Mouse (Mus musculus) ovary, adult 18-20 months (tissue): ENCODE results near the gene Slc36a3.
"Not testable (repeated sequence)": the region's sequence is repeated elsewhere in the genome, so short reads cannot be mapped to it uniquely, and the experiment has no call there.

Experiments used
- DNase-seq: peaks from one replicate; pipeline ENCODE4 v3.0.0; 2022; ENCODE audit warnings: low spot score, mixed read lengths

The Slc36a3 gene

DNA sequence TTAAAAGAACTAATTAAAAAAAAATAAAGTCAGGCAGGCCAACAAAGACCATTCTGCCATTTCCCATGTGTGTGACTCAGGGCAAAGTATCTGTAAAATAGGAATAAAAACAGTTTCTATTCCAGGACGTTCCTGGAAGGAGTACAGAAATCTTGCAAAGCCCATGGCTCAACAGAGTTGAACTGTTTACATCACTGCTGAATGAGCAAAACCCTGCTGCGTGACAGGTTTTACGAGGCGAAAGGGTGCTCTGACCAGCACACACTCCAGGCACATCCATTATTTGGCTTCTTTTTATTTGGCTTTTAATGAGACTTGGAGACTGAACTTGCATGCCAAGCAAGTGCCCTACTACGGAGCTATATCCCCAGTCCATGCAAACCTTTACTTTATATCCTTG lies 7.5 kb downstream of the Slc36a3 start:
- DNase-seq: no peak

DNA sequence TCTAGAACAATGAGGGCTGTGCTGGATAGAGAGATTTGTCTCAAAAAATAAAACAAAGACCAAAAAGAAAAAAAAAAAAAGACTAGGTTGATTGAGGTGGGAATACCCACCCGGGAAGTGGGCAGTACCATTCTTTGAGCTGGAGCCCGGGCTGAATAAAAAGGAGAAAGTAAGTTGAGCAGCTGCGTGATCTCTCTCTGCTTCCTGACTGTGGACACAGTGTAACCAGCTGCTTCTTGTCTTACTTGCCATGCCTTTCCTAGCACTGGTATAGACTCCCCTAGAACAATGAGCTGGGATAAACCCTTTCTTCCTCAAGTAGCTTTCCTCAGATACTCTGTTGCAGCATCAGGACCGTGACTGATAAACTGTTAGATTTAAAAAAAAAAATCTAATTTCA lies 10.0 kb downstream of the Slc36a3 start:
- DNase-seq: no peak

DNA sequence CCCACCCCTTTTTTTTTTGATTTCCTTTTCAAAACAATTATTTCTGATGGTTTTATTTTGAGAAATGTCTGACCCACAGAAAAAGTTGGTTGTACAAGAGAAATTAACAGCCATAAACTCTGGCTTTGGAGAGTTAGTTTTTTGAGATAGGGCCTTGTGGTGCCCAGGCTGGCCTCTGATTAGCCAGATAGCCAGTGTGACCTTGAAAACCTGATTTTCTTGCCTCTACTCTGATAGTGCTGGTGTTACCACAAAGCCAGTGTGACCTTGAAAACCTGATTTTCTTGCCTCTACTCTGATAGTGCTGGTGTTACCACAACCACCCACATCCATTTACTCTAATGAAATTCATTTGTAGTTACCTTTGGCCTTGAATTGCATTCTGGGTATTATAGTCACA lies 13.9 kb downstream of the Slc36a3 start:
- no peak for DNase-seq

DNA sequence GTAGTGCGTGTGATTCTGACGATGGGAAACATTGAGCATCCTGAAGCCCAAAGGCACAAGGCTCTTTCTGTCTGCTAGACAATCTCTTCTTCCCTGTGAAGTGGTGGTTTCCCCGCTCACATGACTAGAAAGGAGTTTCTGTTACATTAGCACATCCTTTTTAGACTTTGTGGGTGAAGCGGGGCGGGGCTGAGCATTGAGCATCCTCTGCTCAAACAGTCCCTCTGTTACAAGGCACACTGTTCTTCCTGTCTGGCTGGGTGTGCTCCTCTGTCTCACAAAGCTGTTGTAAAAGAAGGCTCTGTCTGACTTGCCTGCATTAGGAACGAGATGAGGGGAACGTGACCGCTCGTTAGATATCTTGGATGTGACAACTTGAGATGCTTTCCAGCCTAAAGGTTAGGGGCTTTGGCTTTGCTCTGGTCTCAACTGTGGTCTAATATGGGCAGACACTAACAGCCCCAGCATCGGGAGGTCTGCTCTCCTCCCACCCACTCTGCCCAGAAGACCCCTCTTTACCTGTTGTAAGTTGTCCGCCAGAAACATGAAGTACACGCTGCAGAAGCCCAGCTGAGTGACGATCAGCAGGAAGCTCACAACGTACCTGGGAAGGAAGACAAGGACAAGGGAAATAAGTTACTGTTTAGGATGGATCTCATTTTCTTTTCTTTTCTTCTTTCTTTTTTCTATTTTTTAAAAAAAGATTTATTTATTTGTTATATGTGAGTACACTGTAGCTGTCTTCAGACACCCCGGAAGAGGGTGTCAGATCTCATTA lies 14.5 kb downstream of the Slc36a3 start:
- DNase-seq: no peak

DNA sequence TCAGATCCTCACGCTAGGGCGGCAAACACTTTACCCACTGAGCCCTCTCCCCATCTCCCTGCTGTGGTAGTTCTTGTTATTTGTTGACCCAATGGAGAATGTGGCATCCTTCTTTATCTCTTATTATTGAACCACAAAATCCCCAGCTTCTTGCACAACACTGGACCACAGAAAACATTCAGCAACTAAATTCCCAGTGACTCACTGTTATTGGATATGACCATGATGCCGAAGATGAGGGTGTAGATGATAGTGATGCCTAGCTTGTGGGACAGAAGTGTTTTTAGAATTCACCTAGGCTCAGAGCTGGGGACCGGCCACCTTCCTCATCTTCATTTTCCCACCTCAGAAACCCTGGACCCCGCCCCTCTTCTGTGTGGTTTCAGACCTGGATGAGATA lies 16.6 kb downstream of the Slc36a3 start:
- DNase-seq: no peak

DNA sequence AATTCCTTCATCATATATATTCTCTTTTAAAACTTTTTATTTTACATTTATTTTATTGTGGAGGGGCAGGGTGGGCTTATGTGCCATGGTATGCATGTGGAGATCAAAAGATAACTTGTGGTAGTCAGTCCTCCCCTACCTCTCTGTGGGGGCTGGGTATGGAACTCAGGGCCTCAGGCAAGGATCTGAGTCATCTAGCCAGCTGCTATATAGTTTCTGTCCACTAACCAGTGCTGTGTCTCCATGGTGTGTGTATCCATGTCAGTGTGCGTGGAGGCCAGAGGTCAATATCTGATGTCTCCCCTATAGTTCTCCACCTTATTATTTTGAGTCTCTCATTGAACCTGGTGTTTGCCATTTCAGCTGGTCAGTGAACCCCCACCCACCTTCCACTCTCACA lies 17.1 kb downstream of the Slc36a3 start:
- no peak for DNase-seq

DNA sequence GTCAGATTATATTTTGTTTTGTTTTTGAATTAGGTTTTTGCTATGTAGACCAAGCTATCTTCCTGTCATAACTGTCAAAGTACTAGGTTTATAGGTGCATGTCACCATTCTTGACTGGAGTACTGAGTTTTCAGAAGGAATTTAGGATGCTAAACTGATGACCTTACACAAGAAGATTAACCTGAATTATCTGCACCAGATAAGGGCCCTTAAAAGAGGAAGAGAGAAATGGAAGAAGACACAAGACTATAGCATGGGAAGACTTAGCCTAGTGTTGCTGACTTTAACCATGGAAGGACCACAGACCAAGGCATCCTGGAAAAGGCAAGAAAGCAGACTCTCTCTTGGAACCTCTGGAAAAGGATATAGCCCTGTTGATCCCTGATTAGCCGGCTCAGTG lies 18.3 kb downstream of the Slc36a3 start:
- DNase-seq: no peak

DNA sequence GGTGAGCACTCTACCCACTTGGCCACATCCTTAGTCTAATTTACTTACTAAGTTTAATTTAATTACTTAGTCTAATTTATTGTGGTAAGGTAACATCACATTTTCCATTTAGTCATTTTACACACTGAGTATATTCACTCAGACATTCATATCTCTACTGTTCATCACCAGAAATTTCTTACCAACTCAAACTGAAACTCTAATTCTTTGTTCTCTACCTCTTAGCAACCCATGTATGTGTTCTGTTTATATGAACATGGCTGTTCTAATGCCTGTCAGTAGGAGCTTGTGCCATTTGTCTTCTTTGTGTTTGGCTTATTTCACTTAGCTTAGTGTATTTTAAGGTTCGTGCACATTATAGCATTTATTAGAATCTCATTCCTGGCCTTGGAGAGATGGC lies 19.6 kb downstream of the Slc36a3 start:
- DNase-seq: no peak

DNA sequence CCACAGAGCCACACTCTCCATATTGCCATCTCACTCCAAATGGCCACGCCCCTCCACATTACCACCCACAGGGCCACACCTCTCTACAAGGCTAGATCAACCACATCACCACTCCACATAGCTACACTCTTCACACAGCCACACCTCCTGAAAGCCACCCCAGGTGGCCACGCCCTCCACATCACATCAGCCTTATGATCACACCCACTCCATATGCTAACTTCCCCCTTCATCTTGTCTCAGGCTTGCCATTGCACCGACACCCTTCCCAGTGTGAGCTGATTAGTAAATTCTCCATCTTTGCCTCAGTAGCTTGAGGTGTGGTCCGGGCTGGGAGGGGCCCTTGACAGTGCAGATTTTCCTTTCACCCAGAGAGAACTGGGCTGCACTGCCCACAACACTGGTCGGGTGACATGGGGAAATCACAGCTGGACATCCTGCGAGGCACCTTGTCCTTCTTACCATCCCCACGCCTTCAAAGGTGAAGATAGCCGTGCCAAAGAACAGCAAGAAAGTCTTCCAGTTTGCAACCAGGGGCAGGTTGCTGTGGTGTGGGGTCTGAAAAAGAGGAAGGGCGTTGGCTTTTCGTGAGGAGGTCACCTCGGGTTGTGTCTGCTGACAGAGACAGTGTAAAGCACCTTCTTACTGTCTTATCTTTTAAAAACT lies 20.3 kb downstream of the Slc36a3 start:
- no peak for DNase-seq

DNA sequence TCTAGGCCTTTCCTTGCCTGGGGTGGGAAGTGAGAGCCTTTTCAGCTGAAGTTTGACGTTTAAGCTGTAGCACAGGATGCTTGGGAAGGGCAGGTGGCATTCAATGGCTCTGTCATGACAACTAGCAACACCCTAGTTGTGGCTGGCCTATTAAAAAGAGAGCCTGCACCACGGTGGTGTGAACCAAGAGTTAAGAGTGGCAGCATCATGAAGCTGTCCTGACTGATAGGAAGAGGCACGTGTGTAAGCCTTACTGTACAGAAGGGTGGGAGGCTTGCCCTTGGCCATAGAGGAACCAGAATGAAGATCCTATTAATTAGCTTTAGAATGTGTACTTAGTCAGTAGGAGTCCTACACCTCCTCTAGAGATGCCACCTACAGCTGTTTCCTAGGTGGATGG lies 23.1 kb downstream of the Slc36a3 start:
- DNase-seq: no peak

DNA sequence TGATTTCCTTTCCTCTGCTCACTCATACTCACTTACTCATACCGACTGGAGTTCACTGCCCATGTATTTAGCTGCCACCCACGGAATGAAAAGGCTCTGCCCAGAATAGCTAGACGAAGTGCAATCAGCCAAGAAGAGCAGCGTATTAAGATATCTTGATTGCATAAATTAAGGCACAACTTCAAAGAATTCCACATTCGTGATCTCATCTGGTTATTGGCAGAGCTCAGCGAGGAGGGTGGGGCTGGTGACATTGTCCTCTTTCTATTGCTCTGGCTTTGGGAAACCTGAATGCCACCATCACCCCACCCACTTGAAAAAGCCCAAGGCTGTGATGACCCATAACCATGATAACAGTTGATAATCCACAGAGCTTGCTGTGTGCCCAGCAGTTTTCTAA lies 23.6 kb downstream of the Slc36a3 start:
- DNase-seq: peak; percentile 45

DNA sequence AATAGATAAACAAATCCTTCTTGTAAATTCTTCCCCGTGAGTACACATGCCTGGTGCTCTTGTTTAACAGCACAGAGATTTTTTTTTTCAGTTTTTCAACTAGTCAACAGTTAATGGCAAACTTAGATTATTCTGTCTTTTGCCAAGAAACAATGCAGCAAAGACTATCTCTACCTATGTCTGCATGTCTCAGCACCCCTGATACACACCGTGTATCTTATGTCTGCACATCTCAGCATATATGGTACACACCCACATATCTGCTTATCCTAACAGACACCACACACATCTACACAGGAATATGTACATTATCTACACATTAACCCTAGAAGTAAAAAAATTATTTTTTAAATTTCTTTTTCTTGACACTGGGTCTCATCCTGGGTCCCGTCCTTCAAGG lies 24.8 kb downstream of the Slc36a3 start:
- no peak for DNase-seq

DNA sequence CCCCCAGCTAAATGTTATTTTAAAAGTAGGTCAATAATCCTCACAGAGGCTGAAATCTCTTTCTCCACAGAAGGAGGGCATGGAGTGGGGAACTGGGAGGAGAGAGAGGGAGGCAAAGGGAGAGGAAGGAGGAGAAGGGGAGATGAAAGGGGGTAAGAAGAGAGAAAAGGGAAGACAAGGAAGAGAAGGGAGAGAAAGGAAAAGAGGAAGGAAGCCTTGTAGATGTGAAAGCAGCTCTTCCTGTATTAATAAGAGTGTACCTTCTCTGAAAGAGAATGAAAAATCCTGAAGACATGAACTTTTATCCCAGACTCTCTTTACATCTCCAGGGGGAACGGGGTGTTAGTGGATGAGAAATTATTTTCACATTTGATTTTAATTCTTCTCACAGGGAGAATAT lies 30.1 kb downstream of the Slc36a3 start:
- no peak for DNase-seq

DNA sequence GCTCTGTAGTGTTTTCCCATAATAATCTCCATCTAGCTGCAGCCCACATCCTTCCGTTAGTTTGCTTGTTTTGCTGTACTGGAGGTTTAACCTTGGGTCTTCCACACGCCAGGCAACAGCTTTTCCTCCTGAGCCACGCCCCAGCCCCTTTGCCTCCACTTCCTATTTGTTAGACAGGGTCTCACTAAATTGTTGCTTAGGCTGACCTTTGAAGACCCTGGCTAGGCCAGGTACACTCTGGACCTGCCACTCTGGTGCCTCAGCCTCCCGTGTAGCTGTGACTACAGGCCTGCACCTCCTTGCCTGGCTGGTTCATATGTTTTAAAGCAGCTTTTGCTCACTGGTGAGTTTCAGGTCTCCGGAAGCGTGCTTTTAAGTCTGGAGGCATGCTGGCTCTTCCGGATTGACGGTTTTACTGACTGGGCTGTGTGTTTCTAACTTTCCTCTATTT lies 30.7 kb downstream of the Slc36a3 start:
- no peak for DNase-seq

DNA sequence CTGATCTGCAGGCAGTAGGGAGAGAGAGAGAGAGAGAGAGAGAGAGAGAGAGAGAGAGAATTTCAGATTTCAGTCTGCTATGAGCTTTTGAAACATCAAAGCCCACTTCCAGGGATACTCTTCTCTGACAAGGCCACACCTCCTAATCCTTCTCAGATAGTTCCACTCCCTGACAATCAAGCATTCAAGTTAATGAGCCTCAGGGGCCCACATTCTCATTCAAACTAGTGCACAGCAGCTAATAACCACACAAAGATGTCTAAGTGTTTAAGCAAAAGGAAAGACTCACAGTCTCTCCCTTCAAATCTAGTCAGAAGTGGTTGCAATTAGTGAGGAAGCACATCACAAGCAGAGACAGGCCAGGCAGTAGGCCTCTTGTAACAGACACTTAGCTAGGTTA lies 31.2 kb downstream of the Slc36a3 start:
- no peak for DNase-seq

DNA sequence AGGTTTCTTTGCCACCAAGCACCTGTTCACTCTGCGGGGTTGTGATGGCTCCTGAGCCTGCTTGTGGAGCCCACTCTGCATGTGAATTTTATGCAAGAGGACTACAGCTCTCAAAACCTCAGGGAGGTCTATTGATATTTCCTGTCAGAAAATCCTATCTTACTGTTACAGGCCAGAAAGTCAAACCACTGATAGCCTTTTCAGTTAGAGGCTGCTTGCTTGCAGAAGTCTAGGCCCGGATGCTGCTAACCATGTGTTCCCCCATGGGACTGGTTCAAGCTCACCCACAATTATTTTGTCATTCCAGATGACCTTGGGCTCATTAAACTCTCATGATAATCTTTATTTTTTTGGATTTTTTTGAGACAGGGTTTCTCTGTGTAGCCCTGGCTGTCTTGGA lies 34.5 kb downstream of the Slc36a3 start:
- DNase-seq: no peak

DNA sequence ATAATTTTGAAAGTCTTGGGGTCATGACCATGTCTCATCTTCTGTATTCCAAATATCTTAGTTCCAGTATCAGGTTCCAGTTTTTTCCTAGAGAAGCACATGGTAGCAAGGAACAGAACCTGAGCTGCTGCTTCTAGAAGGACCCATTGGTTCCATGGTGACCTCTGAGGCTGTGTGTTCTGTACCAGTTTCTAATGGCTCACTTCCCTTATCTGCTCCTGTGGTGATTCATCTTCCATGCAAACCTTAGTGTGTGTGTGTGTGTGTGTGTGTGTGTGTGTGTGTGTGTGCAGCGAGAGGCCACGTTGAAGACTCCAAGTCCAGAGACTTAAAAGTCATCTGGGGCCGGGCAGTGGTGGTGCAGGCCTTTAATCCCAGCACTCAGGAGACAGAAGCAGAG lies 35.5 kb downstream of the Slc36a3 start:
- no peak for DNase-seq

DNA sequence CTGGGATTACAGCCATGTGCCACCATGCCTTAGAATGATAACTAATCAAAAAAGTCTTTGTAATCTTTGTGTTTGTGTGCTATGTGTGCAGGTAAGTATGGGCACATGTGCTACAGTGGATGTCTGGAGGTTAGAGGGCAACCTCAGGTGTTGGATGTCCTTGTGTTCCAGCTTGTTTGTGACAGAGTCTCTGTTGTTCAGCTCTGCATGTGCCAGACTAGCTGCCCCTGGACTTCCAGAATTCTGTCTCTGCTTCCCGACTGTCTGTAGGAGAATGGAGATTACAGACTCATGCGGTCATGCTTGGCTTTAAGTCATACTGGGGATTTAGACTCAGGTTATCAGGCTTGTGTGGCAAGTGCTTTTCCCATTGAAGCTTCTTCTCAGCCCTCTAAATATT lies 37.2 kb downstream of the Slc36a3 start:
- DNase-seq: no peak

DNA sequence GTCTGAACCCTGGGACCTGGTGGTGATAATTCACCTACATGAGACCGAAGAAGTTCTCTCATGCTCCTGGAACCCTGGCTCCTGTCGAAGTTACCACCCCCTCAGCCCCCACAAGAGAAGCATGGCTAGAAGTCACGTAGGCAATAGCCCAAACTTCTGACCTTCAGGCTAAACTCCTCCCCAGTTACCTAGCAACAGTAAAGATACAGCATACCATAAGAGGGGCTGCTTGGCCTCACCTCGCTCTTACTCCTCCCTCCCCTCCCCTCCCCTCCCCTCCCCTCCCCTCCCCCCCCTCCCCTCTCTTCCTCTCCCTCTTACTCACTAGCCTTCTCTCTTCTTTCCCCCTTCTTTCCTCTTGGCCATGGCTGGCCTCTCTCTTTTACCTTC lies 37.7 kb downstream of the Slc36a3 start:
- not testable (repeated sequence) for DNase-seq

DNA sequence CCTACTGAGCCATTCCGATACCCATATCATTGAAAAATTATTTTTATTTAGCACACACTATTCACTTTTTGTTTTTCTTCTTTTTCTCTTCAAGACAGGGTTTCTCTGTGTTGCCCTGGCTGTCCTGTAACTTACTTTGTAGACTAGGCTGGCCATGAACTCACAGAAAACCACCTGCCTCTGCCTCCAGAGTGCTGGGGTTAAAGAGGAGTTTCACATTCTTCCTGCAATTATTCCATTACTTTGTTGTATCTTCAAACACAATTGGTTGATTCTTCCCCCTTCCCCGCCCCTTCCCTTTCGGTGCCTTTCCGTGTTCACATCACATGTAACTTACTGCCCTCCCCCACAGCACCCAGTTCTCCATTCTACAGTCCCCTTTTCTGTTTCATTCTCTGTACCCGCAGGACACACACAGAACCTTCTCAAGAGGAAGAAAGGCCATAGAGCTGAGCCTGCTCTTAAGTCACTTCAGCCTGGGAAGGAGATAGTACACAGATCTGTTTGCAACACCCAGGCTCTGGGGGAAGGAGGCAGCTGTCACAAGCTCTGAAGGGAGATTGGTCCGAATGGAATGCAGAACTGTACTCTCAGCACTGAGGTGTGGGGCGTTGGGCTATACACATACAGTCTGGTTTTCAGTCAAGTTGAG lies 38.2 kb downstream of the Slc36a3 start:
- DNase-seq: no peak

DNA sequence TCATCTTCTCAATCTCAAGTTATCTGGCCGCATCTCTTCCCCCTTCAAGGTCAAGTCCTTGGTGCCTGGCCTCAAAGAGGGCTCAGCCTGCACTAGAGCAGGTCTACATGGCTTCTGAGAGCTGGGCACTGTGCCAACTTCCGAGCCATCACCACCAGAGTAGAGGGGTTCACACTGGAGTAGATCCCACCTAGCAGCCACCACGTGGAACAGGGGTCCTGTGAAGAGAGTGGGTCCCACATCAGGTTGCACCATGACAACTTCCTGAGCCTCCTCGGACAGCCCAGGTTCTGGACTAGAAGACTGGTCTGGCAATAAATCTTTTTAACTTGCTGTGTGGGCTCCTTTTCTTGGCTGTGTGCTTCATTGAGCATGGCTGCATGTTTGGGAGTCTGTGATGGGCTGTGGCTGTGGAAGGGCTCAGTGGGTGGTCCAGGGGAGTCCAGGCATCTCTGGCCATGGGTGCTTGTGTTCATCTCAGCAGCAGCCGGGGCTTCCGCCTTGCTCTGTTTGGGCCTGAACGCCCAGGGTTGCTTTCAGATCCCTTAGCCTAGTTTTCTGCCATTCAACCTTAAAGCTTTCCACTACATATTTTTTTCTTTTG lies 40.8 kb downstream of the Slc36a3 start:
- DNase-seq: no peak

DNA sequence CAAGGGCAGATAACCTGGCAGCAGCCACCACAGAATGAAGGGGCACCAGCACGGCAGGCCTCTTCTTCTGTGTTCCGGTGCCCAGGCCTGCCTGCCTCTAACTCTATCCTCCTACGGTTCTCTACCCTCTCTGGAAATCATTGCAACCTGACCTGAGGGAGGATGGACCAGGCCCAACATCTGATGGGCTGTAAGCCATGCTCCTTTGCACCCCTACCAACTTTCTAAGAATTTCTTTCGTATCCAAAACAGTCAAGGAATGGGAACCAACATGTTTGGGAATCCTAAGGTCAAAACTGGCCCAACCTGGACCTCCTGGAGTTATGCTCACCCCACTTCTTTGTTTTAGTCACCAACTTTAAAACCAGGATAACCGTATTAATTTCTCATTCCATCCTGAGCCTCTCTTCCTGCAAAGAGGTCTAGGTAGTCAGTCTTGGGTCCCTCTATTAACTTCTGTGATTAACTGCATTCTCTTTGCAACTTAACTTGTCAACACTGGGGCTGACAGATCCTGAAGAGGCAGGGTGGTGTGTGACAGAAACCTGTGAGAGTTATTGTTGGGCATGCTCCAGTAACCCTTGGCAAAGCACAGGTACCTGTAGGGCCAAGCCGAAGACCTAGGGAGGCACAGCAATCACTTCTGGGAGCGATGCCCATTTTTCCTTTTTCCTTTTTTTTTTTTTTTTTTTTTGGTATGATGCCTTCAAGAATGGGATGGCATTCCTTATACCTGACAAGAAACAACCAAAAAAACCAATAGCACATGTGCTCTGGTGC lies 41.8 kb downstream of the Slc36a3 start:
- no peak for DNase-seq
